Mouse (Mus musculus) embryonic facial prominence, embryonic 11.5 days (tissue): ENCODE measurements around the gene Wdr6. TPM values are rescaled to one million over a fixed set of nuclear protein-coding genes. Genes with fewer than 3 reads are reported as not detected.

ENCODE experiments used
- ATAC-seq: fragments of 200-750 bp; cut with Nextera tagmentation; replicated peaks from 2 replicates; pipeline ENCODE4 v1.8.0; 2017; ENCODE audit warnings: low read depth; ENCODE audit not compliant: insufficient number of reproducible peaks, low FRiP score, low TSS enrichment
- DNase-seq: peaks from one replicate; pipeline ENCODE4 v3.0.0-alpha.2; 2015; ENCODE audit warnings: low spot score
- H3K27ac ChIP-seq: fragments of 300-500 bp; sonication (generic); replicated peaks from 2 replicates; pipeline ENCODE4 v1.5.1; 2014; ENCODE audit warnings: mild to moderate bottlenecking, low read depth, low read length, control low read depth
- H3K27me3 ChIP-seq: fragments of 300-500 bp; sonication (generic); 2 replicates; pipeline ENCODE4 v1.6.1; 2014; ENCODE audit warnings: mild to moderate bottlenecking, low read length, moderate library complexity, mixed read lengths; ENCODE audit not compliant: control insufficient read depth, insufficient read depth
- H3K36me3 ChIP-seq: fragments of 300-500 bp; sonication (generic); replicated peaks from 2 replicates; pipeline ENCODE4 v1.6.1; 2014; ENCODE audit warnings: low read depth, mild to moderate bottlenecking, low read length, moderate library complexity, mixed read lengths; ENCODE audit not compliant: control insufficient read depth, insufficient read depth
- H3K4me1 ChIP-seq: fragments of 300-500 bp; sonication (generic); 2 replicates; pipeline ENCODE4 v1.6.1; 2014; ENCODE audit warnings: low read length, mixed read lengths; ENCODE audit not compliant: control insufficient read depth, insufficient read depth
- H3K4me2 ChIP-seq: fragments of 300-500 bp; sonication (generic); 2 replicates; pipeline ENCODE4 v1.6.1; 2014; ENCODE audit warnings: low read depth, mild to moderate bottlenecking, control low read depth, low read length, moderate library complexity
- H3K4me3 ChIP-seq: fragments of 300-500 bp; sonication (generic); 2 replicates; pipeline ENCODE4 v1.5.1; 2014; ENCODE audit warnings: low read depth, low read length, control low read depth
- H3K9ac ChIP-seq: fragments of 300-500 bp; sonication (generic); replicated peaks from 2 replicates; pipeline ENCODE4 v1.6.1; 2014; ENCODE audit warnings: mild to moderate bottlenecking, control low read depth, low read length
- H3K9me3 ChIP-seq: fragments of 300-500 bp; sonication (generic); replicated peaks from 2 replicates; pipeline ENCODE4 v1.6.1; 2016; ENCODE audit warnings: mild to moderate bottlenecking, low read length, inconsistent platforms, mixed read lengths; ENCODE audit not compliant: control insufficient read depth
- WGBS: fragments of 180-500 bp; shearing (Covaris S2); extraction: QIAGEN DNeasy Blood & Tissue Kit; methylation state at CpG from one replicate; pipeline ENCODE4 v1.1.7; 2014; 5-methylcytosine and 5-hydroxymethylcytosine counted together
- polyA plus RNA-seq: library from polyadenylated mRNA; unstranded; fragments of >200 nt; fragmentation: Nextera tagmentation; extraction: Ambion mirVana; gene quantifications from 2 replicates; pipeline ENCODE4 v1.2.1, GENCODE M21; 2014

The Wdr6 gene
- polyA plus RNA-seq, 1 experiment from 2014 or later = 118 TPM

- H3K36me3 ChIP-seq = peaks cover 11% of the 10 kb centered on the region
- no peak; the same call in 1 of the 2 replicates for ATAC-seq
- under 1% methylated on average over 24 of the region's 24 CpGs for WGBS
These were observed 500 bp downstream of the Wdr6 start for GRCm38 (mm10) chr9:108577934-108578544.

GRCm38 (mm10) chr9:108577025-108577424 is 1.5 kb downstream of the Wdr6 start:
- Histone ChIP-seq H3K9ac (no peak overlapping the region), H3K27me3 (no peaks in the 10 kb centered on the region), H3K9me3 (no peaks in the 10 kb centered on the region), H3K27ac (no peak overlapping the region), H3K4me2 (peak overlapping the region; percentile 74), H3K36me3 (peaks cover 19% of the 10 kb centered on the region), H3K4me3 (peak overlapping the region; percentile 92), H3K4me1 (peaks cover 10% of the 10 kb centered on the region)
- no peak for DNase-seq
- WGBS = 64% methylated on average over 6 of the region's 6 CpGs
- no peak for ATAC-seq

More at GRCm38 (mm10) chr9:108577934-108578544, 500 bp downstream of the Wdr6 start:
- Histone ChIP-seq H3K4me3 (peak overlapping the region; percentile 92), H3K9me3 (no peaks in the 10 kb centered on the region), H3K27me3 (no peaks in the 10 kb centered on the region), H3K4me2 (peak overlapping the region; percentile 74), H3K9ac (peak overlapping the region; percentile 77), H3K27ac (peak overlapping the region; percentile 86), H3K4me1 (peaks cover 10% of the 10 kb centered on the region)
- peak; percentile 68 for DNase-seq

GRCm38 (mm10) chr9:108575321-108576297 is 2.9 kb downstream of the Wdr6 start:
- DNase-seq = no peak
- 88% methylated on average over 37 of the region's 37 CpGs for WGBS
- Histone ChIP-seq H3K27ac (no peak overlapping the region), H3K4me1 (peaks cover 10% of the 10 kb centered on the region), H3K27me3 (no peaks in the 10 kb centered on the region), H3K36me3 (peaks cover 23% of the 10 kb centered on the region), H3K9me3 (no peaks in the 10 kb centered on the region), H3K4me2 (no peak overlapping the region), H3K9ac (no peak overlapping the region), H3K4me3 (no peak overlapping the region)
- ATAC-seq = no peak

- Histone ChIP-seq H3K9me3 (no peaks in the 10 kb centered on the region), H3K27ac (no peak overlapping the region), H3K4me3 (no peak overlapping the region), H3K4me1 (peaks cover 12% of the 10 kb centered on the region), H3K4me2 (no peak overlapping the region), H3K27me3 (no peaks in the 10 kb centered on the region), H3K36me3 (peaks cover 23% of the 10 kb centered on the region), H3K9ac (no peak overlapping the region)
- WGBS = 95% methylated on average over 12 of the region's 12 CpGs
- no peak for ATAC-seq
- DNase-seq = no peak
These were observed 3.6 kb downstream of the Wdr6 start for GRCm38 (mm10) chr9:108574921-108575320.

GRCm38 (mm10) chr9:108573774-108574690 is 4.5 kb downstream of the Wdr6 start:
- 0 out of 2 replicates have a peak overlapping the region, but pooled peaks have one; percentile 5 for H3K4me3 ChIP-seq
- 55% methylated on average over 24 of the region's 26 CpGs for WGBS
- H3K4me2 ChIP-seq = no peak overlapping the region
- peaks cover 9% of the 10 kb centered on the region for H3K4me1 ChIP-seq
- H3K27ac ChIP-seq = no peak overlapping the region
- H3K9me3 ChIP-seq = no peaks in the 10 kb centered on the region
- H3K27me3 ChIP-seq = no peaks in the 10 kb centered on the region
- H3K9ac ChIP-seq = no peak overlapping the region
- DNase-seq = peak; percentile 80
- no peak for ATAC-seq
- peaks cover 23% of the 10 kb centered on the region for H3K36me3 ChIP-seq

- no peak overlapping the region for H3K4me2 ChIP-seq
- no peak overlapping the region for H3K4me3 ChIP-seq
- no peak overlapping the region for H3K9ac ChIP-seq
- no peaks in the 10 kb centered on the region for H3K27me3 ChIP-seq
- ATAC-seq = no peak
- H3K9me3 ChIP-seq = no peaks in the 10 kb centered on the region
- 90% methylated on average over 10 of the region's 10 CpGs for WGBS
- peaks cover 23% of the 10 kb centered on the region for H3K36me3 ChIP-seq
- H3K4me1 ChIP-seq = peaks cover 14% of the 10 kb centered on the region
- no peak overlapping the region for H3K27ac ChIP-seq
- no peak for DNase-seq
These were observed 6.2 kb downstream of the Wdr6 start for GRCm38 (mm10) chr9:108572321-108572720.

GRCm38 (mm10) chr9:108571401-108571973 is 7.1 kb downstream of the Wdr6 start:
- Histone ChIP-seq H3K4me3 (no peak overlapping the region), H3K9ac (no peak overlapping the region), H3K27ac (no peak overlapping the region), H3K9me3 (no peaks in the 10 kb centered on the region), H3K27me3 (no peaks in the 10 kb centered on the region), H3K36me3 (peaks cover 23% of the 10 kb centered on the region), H3K4me2 (no peak overlapping the region), H3K4me1 (peaks cover 14% of the 10 kb centered on the region)
- DNase-seq (no peak), ATAC-seq (no peak)
- WGBS = 93% methylated on average over 16 of the region's 16 CpGs
